8 mouse cellular contexts compared by ENCODE assay signal in genomic region chr7:135631776-135632552, GRCm38 (mm10).
DNase-seq lines count a peak whose midpoint lies in the region; ATAC-seq lines count a peak whose summit lies in the region.

No protein-coding gene starts in this region.

- no peak overlapping the region for H3K4me3 ChIP-seq in kidney, embryonic 15.5 days (replicated peaks)

- no peaks in the 10 kb centered on the region for H3K9me3 ChIP-seq in kidney, embryonic 15.5 days (replicated peaks)

- no peak for ATAC-seq in kidney, embryonic 15.5 days (replicated peaks; ENCODE audit: low FRiP score)
- ATAC-seq in monocyte, adult 5-6 weeks (replicated peaks; ENCODE audit: insufficient number of reproducible peaks, low FRiP score, low TSS enrichment, poor library complexity, severe bottlenecking): peak; percentile 73

- no peaks in the 10 kb centered on the region for H3K4me1 ChIP-seq in kidney, embryonic 15.5 days

- peak; percentile 81 for DNase-seq in kidney, adult 18-20 months
- peak; percentile 81 for DNase-seq in c-Kit-positive CD71-positive TER-119-negative erythroid progenitor cells, embryonic 14.5 days (ENCODE audit: low read depth)
- peak; percentile 73 for DNase-seq in forelimb bud, embryonic 11.5 days (ENCODE audit: low read depth, low spot score)
- DNase-seq in hindlimb bud, embryonic 11.5 days (ENCODE audit: extremely low spot score, low read depth, low spot score): peak; percentile 41
- DNase-seq in left cerebral cortex, adult 8-10 months (ENCODE audit: low spot score in 2 of 2): peak; percentile 29 to 54
- DNase-seq in spleen, postnatal 14 days (ENCODE audit: low spot score in 2 of 2): peak; percentile 36 to 43

- no peak overlapping the region for H3K9ac ChIP-seq in kidney, embryonic 15.5 days

- WGBS in kidney, embryonic 15.5 days: 53% methylated on average over 8 of the region's 8 CpGs

- H3K27me3 ChIP-seq in kidney, embryonic 15.5 days: peaks cover 2% of the 10 kb centered on the region; the same call in 1 of the 2 replicates

- H3K36me3 ChIP-seq in kidney, embryonic 15.5 days: no peaks in the 10 kb centered on the region

- H3K4me2 ChIP-seq in kidney, embryonic 15.5 days: no peak overlapping the region

- no peak overlapping the region for H3K27ac ChIP-seq in kidney, embryonic 15.5 days
